Mouse (Mus musculus): Measurements from ENCODE around the gene Sh3pxd2a. TPM values are rescaled to one million over a fixed set of nuclear protein-coding genes. Genes with fewer than 3 reads are reported as not detected.

The Sh3pxd2a gene
- 10 to 100 TPM; 32.8 to 42.6 TPM for total RNA-seq (2021)
- long read RNA-seq, experiment 1, partial matches to known transcripts: 0 of 22 reads
- long read RNA-seq, experiment 1, other reads (novel, unspliced or antisense): 22 of 22 reads
- long read RNA-seq, experiment 2, partial matches to known transcripts: 0 of 10 reads
- long read RNA-seq, experiment 2, other reads (novel, unspliced or antisense): 10 of 10 reads

GRCm38 (mm10) chr19:47464304-47465241, at the start of gene Sh3pxd2a:
TSS of gene Sh3pxd2a (minus strand) at chr19:47464401.
- DNase-seq (ENCODE audit: low spot score): peak; percentile 36

GRCm38 (mm10) chr19:47513618-47513897, 49.4 kb upstream of the Sh3pxd2a start:
- no peak for DNase-seq (ENCODE audit: low spot score)

- DNase-seq (ENCODE audit: low spot score): no peak
Measured at GRCm38 (mm10) chr19:47512794-47513617, 48.8 kb upstream of the Sh3pxd2a start.

DNA sequence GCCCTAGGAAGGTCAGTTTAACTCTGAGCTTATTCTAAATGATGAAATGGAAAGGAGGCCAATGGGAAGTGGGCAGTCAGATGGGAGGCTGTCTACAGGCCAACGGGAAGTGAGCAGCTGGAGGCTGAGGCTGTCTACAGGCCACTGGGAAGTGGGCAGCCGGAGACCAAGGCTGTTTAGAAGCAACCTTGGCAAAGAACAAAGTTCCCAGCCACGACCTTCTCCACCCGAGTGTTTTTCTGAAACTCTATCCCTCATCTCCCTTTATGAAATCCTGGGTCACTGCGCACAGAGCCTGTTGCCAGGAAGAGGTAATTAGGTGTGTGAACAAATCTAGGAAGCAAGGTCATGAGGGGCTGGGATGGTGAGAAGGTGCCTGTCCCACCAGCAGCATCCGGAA, 47.8 kb upstream of the Sh3pxd2a start:
- no peak for DNase-seq (ENCODE audit: low spot score)

- DNase-seq (ENCODE audit: low spot score): no peak
Measured at GRCm38 (mm10) chr19:47511294-47511675, 47.1 kb upstream of the Sh3pxd2a start.

GRCm38 (mm10) chr19:47510473-47511293, 46.5 kb upstream of the Sh3pxd2a start:
- DNase-seq (ENCODE audit: low spot score): no peak

- DNase-seq (ENCODE audit: low spot score): no peak
Measured at GRCm38 (mm10) chr19:47510135-47510472, 45.9 kb upstream of the Sh3pxd2a start.

GRCm38 (mm10) chr19:47508771-47509281, 44.6 kb upstream of the Sh3pxd2a start:
- DNase-seq (ENCODE audit: low spot score): no peak

DNA sequence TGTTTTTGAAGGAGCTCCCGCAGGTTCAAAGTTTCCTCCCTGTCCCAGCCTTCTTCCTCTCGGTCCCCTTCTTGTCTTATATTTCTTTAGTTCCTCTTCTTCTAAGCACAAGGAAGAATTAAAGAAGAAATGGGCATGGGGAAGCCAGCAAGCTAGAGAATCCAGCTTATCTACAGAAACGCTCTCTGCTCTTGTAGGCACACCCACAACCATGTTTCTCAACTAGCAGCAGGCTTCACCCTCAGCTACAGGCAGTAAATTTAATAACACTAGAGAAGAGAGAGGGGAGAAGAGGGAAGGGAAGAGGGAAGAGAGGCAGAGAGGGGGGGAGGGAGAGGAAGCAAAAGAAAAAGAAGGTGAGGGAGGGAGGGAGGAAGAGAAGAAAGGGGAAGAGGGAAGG, 44.0 kb upstream of the Sh3pxd2a start:
- no peak for DNase-seq (ENCODE audit: low spot score)

GRCm38 (mm10) chr19:47507128-47508121, 43.2 kb upstream of the Sh3pxd2a start:
- DNase-seq (ENCODE audit: low spot score): peak; percentile 68

- DNase-seq (ENCODE audit: low spot score): no peak
Measured at GRCm38 (mm10) chr19:47503625-47504024, 39.4 kb upstream of the Sh3pxd2a start.

- no peak for DNase-seq (ENCODE audit: low spot score)
Measured at GRCm38 (mm10) chr19:47502563-47502962, 38.4 kb upstream of the Sh3pxd2a start.

- no peak for DNase-seq (ENCODE audit: low spot score)
Measured at GRCm38 (mm10) chr19:47500389-47501011, 36.3 kb upstream of the Sh3pxd2a start.

DNA sequence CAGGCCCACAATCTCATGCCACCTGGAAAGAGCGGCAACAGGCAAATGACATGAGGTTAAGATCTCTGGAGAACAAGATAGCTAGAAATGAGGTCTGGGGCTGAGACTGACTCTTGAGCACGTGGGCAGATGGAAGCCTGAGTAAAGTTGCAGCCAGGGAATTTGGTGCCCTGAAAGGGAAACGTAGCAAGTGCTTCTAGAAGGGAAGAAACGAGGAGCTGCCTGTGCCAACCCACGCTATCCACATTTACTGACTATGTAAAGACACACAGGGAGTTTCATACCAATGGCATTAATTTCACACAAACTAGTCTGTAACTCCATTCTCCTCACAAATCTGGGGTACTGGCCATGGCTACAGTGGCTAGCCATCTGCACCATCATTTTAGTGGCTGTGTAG, 35.6 kb upstream of the Sh3pxd2a start:
- DNase-seq (ENCODE audit: low spot score): no peak

GRCm38 (mm10) chr19:47498942-47499341, 34.7 kb upstream of the Sh3pxd2a start:
- DNase-seq (ENCODE audit: low spot score): no peak

- DNase-seq (ENCODE audit: low spot score): no peak
Measured at GRCm38 (mm10) chr19:47497736-47498135, 33.5 kb upstream of the Sh3pxd2a start.

DNA sequence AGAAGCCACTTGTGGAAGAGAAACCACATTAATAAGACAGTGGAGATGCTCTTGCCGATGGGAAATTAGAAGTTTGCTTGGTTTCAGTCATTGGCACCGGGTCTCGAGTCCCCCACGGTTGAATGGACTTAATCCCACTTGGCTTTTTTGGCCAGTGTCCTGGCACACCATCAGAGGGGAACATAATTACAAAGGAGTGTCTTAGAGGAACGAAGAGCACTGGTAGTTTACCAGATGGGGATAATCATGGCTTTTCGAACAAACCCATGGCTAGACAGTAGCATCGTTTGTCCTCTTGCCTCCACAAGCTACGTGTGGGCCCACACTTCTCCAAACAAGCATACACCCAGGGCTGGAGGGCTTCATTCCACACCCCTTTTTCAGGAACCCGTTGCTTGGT, 33.1 kb upstream of the Sh3pxd2a start:
- no peak for DNase-seq (ENCODE audit: low spot score)

DNA sequence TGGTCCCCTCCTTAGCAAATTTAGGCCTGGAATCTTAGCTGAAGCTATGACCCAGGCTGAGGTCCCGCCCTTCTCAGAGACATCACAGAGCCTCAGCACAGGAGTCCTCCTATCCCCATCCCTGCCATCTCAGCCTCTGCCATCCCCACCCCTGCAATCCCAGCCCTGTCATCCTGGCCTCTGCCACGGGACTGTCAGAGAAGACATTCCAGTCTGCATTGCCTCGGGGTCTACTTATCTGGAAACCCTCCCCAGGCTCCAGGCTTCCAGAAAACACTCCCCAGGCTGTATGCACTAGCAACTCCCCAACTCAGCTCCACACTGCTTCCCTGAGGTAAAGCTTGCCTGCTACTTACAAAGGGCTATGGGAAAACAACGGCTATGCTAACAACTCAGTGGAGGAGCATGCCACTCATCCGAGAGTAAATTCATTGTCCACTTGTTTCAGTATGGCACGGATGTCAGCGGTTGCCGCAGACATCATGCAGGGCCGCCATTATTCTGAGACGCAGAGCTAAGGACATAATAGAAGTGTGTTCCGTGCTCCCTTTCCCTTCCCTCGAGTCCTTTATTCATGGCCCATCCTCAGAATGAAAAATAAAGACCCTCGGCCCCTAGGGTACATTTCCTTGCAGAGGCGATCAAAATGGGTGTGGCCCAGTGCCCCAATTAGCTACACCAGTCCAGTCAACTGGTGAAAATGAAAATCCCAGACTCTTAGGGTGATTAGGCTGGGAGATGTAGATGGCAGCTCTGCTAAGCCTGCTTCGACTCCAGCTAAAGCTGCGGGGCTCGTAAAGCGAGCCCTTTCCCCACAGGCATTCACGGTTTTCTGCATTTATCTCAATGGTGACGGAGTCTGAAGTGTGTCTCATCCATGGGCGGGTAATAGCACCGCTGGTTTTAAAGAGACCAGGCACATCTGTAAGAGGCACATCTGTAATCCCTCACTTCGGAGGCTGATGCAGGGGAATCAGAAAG, 29.1 kb upstream of the Sh3pxd2a start:
- DNase-seq (ENCODE audit: low spot score): no peak

Measured in gastrocnemius, adult 18-20 months (tissue).